Mouse (Mus musculus) erythroblast, embryonic 14.5 days (primary cell): Measurements from ENCODE around the gene Rgs7. TPM values are rescaled to one million over a fixed set of nuclear protein-coding genes. Genes with fewer than 3 reads are reported as not detected.

Experiments
- H3K27me3 ChIP-seq: 2 replicates; pipeline ENCODE4 v1.6.1; 2012; ENCODE audit warnings: inconsistent platforms; ENCODE audit not compliant: control insufficient read depth
- H3K36me3 ChIP-seq: 2 replicates; pipeline ENCODE4 v1.6.1; 2012; ENCODE audit warnings: mild to moderate bottlenecking, inconsistent platforms; ENCODE audit not compliant: control insufficient read depth
- H3K4me1 ChIP-seq: 2 replicates; pipeline ENCODE4 v1.6.1; 2012; ENCODE audit warnings: inconsistent platforms; ENCODE audit not compliant: control insufficient read depth
- H3K4me3 ChIP-seq: replicated peaks from 2 replicates; pipeline ENCODE3; 2012; ENCODE audit warnings: moderate library complexity, mild to moderate bottlenecking, inconsistent platforms
- H3K9me3 ChIP-seq: 2 replicates; pipeline ENCODE4 v1.6.1; 2012; ENCODE audit warnings: low read length, inconsistent platforms, mixed read lengths; ENCODE audit not compliant: control insufficient read depth
- GATA1 ChIP-seq: IDR thresholded peaks from 2 replicates; pipeline ENCODE4 v1.6.1; 2012; ENCODE audit warnings: low read length, inconsistent platforms, mixed read lengths
- TAL1 ChIP-seq: IDR thresholded peaks from 3 replicates; pipeline ENCODE4 v1.6.1; 2012; ENCODE audit warnings: low read length, inconsistent platforms, mixed read lengths
- polyA plus RNA-seq: library from polyadenylated mRNA; stranded (reverse); fragments of >175 nt; gene quantifications from 2 replicates; pipeline ENCODE4 v1.2.3, GENCODE M21; 2012

The Rgs7 gene
- polyA plus RNA-seq, 1 experiment = not detected

GRCm38 (mm10) chr1:175299603-175300397 lies 192.5 kb downstream of the Rgs7 start:
- Histone ChIP-seq H3K9me3 (peaks cover 4% of the 10 kb centered on the region; the same call in 1 of the 2 replicates), H3K36me3 (no peaks in the 10 kb centered on the region), H3K4me1 (no peaks in the 10 kb centered on the region), H3K27me3 (no peaks in the 10 kb centered on the region), H3K4me3 (no peak overlapping the region)
- no peak for TF ChIP-seq GATA1

DNA sequence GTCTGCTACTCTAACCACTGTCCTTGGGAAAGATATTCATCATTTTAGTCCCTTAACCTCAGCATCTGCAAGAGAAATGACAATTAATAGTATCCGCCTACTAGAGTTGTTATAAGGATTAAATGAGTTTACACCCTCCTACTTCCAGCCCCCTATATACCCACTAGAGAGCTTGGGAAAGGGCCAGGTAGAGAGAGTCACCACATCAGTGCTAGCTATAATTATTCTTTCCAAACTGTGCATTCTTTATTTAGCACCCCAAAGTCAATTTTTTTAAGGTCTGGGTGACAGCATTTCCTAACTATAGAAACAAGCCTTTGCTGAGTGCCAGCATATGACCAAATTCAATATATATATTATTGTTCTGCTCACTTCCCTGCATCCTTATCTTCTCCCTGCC lies 195.4 kb downstream of the Rgs7 start:
- TF ChIP-seq TAL1 (no peak), GATA1 (no peak)

DNA sequence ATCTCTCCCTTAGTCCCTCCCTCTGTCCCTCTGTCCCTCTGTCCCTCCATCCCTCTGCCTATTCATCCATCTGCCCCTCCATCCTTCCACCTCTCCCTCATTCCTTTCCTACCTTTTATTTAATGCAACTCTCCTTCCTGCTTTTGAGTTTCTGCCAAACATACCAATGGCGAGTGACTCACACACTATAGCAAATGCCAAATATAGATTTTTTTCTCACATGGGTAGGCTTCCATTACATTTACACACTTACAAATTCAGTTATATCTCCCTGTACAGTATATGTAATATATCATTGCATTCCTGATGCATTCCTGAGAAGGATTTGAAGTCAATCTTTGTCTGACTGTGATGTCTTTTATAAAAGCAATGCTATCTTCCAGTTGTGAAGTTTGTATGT lies 202.2 kb downstream of the Rgs7 start:
- H3K36me3 ChIP-seq = no peaks in the 10 kb centered on the region
- no peak overlapping the region for H3K4me3 ChIP-seq
- peaks cover 4% of the 10 kb centered on the region; the same call in 1 of the 2 replicates for H3K9me3 ChIP-seq
- H3K27me3 ChIP-seq = no peaks in the 10 kb centered on the region
- no peaks in the 10 kb centered on the region for H3K4me1 ChIP-seq
- TF ChIP-seq GATA1 (no peak), TAL1 (no peak)

More for the DNA sequence above, 195.4 kb downstream of the Rgs7 start:
- no peaks in the 10 kb centered on the region for H3K36me3 ChIP-seq
- H3K9me3 ChIP-seq = peaks cover 4% of the 10 kb centered on the region; the same call in 1 of the 2 replicates
- H3K4me3 ChIP-seq = no peak overlapping the region
- no peaks in the 10 kb centered on the region for H3K4me1 ChIP-seq
- no peaks in the 10 kb centered on the region for H3K27me3 ChIP-seq

- H3K4me1 ChIP-seq = no peaks in the 10 kb centered on the region
- no peak overlapping the region for H3K4me3 ChIP-seq
- H3K36me3 ChIP-seq = no peaks in the 10 kb centered on the region
- peaks cover 4% of the 10 kb centered on the region for H3K9me3 ChIP-seq
- H3K27me3 ChIP-seq = no peaks in the 10 kb centered on the region
- TF ChIP-seq GATA1 (no peak), TAL1 (no peak)
These were observed 230.0 kb downstream of the Rgs7 start for GRCm38 (mm10) chr1:175262341-175262740.

DNA sequence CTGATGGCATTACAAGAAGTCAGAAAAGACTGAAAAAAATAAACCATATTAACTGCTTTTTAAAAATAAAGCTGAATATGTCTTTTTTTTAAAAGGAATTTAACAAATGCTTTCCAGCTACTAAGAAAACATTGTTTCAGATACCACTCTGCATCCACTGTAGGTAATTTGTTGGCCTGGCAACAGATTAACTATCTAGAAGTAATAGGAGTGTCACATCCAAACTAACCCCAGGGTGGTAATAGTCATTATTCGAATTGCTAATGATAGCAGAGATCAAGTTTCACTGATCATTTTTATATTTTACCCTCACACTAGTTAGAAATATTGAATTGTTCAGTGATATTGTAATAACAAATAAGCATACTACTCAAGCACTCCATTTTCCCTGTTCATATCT lies 232.9 kb downstream of the Rgs7 start:
- Histone ChIP-seq H3K27me3 (no peaks in the 10 kb centered on the region), H3K4me3 (no peak overlapping the region), H3K9me3 (peaks cover 3% of the 10 kb centered on the region; the same call in 1 of the 2 replicates), H3K36me3 (no peaks in the 10 kb centered on the region), H3K4me1 (no peaks in the 10 kb centered on the region)
- TF ChIP-seq TAL1 (no peak), GATA1 (no peak)

DNA sequence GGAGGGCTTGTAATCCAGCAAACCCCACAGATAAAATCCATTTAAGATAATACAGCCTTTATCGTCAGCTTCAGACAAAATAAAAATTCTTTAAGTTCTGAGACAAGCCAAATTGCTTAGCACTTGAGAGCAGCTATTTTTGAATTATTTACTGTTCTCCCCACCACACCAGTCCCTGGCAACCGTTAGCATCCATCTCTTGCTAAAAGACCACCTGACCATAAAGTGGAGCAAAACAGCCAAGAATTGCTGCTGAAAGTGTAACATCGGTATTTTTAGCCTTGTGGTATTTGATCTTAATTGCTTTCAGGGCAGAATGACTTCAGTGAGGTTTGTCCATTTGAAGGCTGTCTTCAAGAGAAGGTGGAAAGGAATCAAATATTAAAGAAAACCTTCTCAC lies 237.1 kb downstream of the Rgs7 start:
- H3K4me1 ChIP-seq = no peaks in the 10 kb centered on the region
- H3K4me3 ChIP-seq = no peak overlapping the region
- TF ChIP-seq TAL1 = no peak
- TF ChIP-seq GATA1 = no peak
- H3K36me3 ChIP-seq = no peaks in the 10 kb centered on the region
- no peaks in the 10 kb centered on the region for H3K27me3 ChIP-seq
- peaks cover 3% of the 10 kb centered on the region; the same call in 1 of the 2 replicates for H3K9me3 ChIP-seq

GRCm38 (mm10) chr1:175254724-175255123 lies 237.6 kb downstream of the Rgs7 start:
- H3K27me3 ChIP-seq = no peaks in the 10 kb centered on the region
- TF ChIP-seq GATA1 = no peak
- no peak for TF ChIP-seq TAL1
- H3K9me3 ChIP-seq = peaks cover 3% of the 10 kb centered on the region; the same call in 1 of the 2 replicates
- H3K4me1 ChIP-seq = no peaks in the 10 kb centered on the region
- H3K36me3 ChIP-seq = no peaks in the 10 kb centered on the region
- H3K4me3 ChIP-seq = no peak overlapping the region

- Histone ChIP-seq H3K9me3 (peaks cover 12% of the 10 kb centered on the region), H3K36me3 (no peaks in the 10 kb centered on the region), H3K4me3 (no peak overlapping the region), H3K27me3 (no peaks in the 10 kb centered on the region), H3K4me1 (no peaks in the 10 kb centered on the region)
- TF ChIP-seq GATA1 (no peak), TAL1 (no peak)
These were observed 250.2 kb downstream of the Rgs7 start for GRCm38 (mm10) chr1:175242135-175242534.

GRCm38 (mm10) chr1:175240137-175240536 lies 252.2 kb downstream of the Rgs7 start:
- no peaks in the 10 kb centered on the region for H3K4me1 ChIP-seq
- TF ChIP-seq TAL1 (no peak), GATA1 (no peak)
- H3K4me3 ChIP-seq = no peak overlapping the region
- no peaks in the 10 kb centered on the region for H3K27me3 ChIP-seq
- H3K9me3 ChIP-seq = peaks cover 12% of the 10 kb centered on the region
- no peaks in the 10 kb centered on the region for H3K36me3 ChIP-seq
